Mouse (Mus musculus) lung, adult 2 months (tissue): Measurements from ENCODE around the gene Npas3. TPM values are rescaled to one million over a fixed set of nuclear protein-coding genes. Genes with fewer than 3 reads are reported as not detected.

Experiments used
- DNase-seq: peaks from one replicate; pipeline ENCODE4 v3.0.0; 2022
- H3K4me1 ChIP-seq: fragments of 200-500 bp; 2 replicates; pipeline ENCODE4 v1.6.1; 2011; ENCODE audit warnings: low read length; ENCODE audit not compliant: control insufficient read depth, insufficient read depth
- H3K4me3 ChIP-seq: fragments of 200-500 bp; replicated peaks from 2 replicates; pipeline ENCODE3; 2011; ENCODE audit warnings: low read depth, mild to moderate bottlenecking, control low read depth, low read length; ENCODE audit errors: extremely low read depth
- CTCF ChIP-seq: fragments of 200-500 bp; IDR thresholded peaks from 2 replicates; pipeline ENCODE4 v1.5.1; 2011; ENCODE audit warnings: mild to moderate bottlenecking, low read length, control low read depth; ENCODE audit not compliant: insufficient read depth
- POLR2A ChIP-seq: fragments of 200-500 bp; IDR thresholded peaks from 2 replicates; pipeline ENCODE4 v1.6.1; 2011; ENCODE audit warnings: low read depth, mild to moderate bottlenecking, control low read depth, low read length, borderline replicate concordance; ENCODE audit errors: extremely low read depth
- WGBS: fragments of 180-500 bp; shearing (Covaris S2); methylation state at CpG from one replicate; pipeline ENCODE4 v1.1.7; 2018; 5-methylcytosine and 5-hydroxymethylcytosine counted together
- polyA plus RNA-seq: library from polyadenylated mRNA; depleted of rRNA; stranded (reverse); fragments of >200 nt; gene quantifications from 2 replicates; pipeline ENCODE4 v1.2.3, GENCODE M21; 2012

Gene Npas3
- polyA plus RNA-seq, 1 experiment, result 0.05 TPM

GRCm38 (mm10) chr12:53442029-53442428, 193.6 kb downstream of the Npas3 start:
- Histone ChIP-seq H3K4me3 (no peak overlapping the region), H3K4me1 (no peaks in the 10 kb centered on the region)
- no peak for DNase-seq
- TF ChIP-seq CTCF, result no peak
- TF ChIP-seq POLR2A, result no peak
- WGBS, result 47% methylated on average over 2 of the region's 2 CpGs

GRCm38 (mm10) chr12:53447469-53447868, 199.0 kb downstream of the Npas3 start:
- TF ChIP-seq CTCF (no peak), POLR2A (no peak)
- Histone ChIP-seq H3K4me1 (no peaks in the 10 kb centered on the region), H3K4me3 (no peak overlapping the region)
- no peak for DNase-seq
- WGBS, result 69% methylated on average over 8 of the region's 8 CpGs

DNA sequence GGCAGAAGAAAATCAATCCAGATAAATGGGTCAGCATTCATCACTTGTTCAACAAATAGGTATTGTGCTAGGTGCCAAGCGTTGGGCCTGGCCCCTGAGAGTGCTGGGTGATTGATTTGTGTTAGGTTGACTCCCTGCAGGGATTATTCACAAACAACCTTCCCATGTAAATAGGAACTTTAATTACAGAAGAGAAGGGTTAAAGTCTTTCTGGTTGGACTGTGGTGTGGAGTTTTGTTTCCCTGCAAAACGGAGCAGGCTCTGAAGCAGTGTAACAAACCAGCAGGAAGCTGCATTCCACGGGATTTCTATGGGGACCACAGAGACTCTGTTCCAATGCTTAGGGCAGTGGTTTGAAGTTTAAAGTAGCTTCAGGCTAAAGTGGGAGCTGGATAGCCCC, 199.6 kb downstream of the Npas3 start:
- Histone ChIP-seq H3K4me3 (no peak overlapping the region), H3K4me1 (no peaks in the 10 kb centered on the region)
- DNase-seq, result no peak
- 37% methylated on average over 3 of the region's 3 CpGs for WGBS
- TF ChIP-seq POLR2A, result no peak
- no peak for TF ChIP-seq CTCF

DNA sequence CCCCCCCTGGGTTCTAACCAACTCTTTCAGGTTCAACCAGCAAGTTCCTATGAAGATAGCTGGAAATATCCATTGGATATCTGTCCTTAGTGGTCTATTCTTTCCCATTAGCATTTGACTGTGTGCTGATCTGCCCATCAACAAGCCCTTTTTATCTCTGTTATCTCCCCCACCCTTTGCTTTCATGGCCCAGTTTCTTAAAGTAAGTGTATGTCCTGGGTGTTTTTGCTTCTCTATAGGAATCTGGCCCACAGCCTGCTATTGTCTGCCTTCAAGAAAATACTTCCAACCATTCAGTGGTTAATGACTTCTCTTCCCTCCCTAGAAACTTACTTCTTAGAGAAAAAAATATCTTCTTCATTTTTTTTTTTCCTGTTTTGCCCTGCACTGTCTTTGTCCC, 219.1 kb downstream of the Npas3 start:
- no peak for DNase-seq
- Histone ChIP-seq H3K4me1 (no peaks in the 10 kb centered on the region), H3K4me3 (no peak overlapping the region)
- no peak for TF ChIP-seq CTCF
- TF ChIP-seq POLR2A, result no peak

- Histone ChIP-seq H3K4me3 (no peak overlapping the region), H3K4me1 (no peaks in the 10 kb centered on the region)
- DNase-seq, result no peak
- no peak for TF ChIP-seq POLR2A
- TF ChIP-seq CTCF, result no peak
These were observed 226.0 kb downstream of the Npas3 start for GRCm38 (mm10) chr12:53474486-53474885.

GRCm38 (mm10) chr12:53484924-53485323, 236.4 kb downstream of the Npas3 start:
- H3K4me1 ChIP-seq, result no peaks in the 10 kb centered on the region
- 66% methylated on average over 6 of the region's 6 CpGs for WGBS
- H3K4me3 ChIP-seq, result no peak overlapping the region
- no peak for DNase-seq
- TF ChIP-seq POLR2A, result no peak

GRCm38 (mm10) chr12:53496386-53496785, 247.9 kb downstream of the Npas3 start:
- Histone ChIP-seq H3K4me1 (no peaks in the 10 kb centered on the region), H3K4me3 (no peak overlapping the region)
- DNase-seq, result no peak
- no peak for TF ChIP-seq CTCF
- no peak for TF ChIP-seq POLR2A

GRCm38 (mm10) chr12:53514885-53515284, 266.4 kb downstream of the Npas3 start:
- TF ChIP-seq POLR2A (no peak), CTCF (no peak)
- Histone ChIP-seq H3K4me3 (no peak overlapping the region), H3K4me1 (no peaks in the 10 kb centered on the region)
- WGBS, result 59% methylated on average over 4 of the region's 4 CpGs
- no peak for DNase-seq

- TF ChIP-seq POLR2A (no peak), CTCF (no peak)
- Histone ChIP-seq H3K4me1 (no peaks in the 10 kb centered on the region), H3K4me3 (no peak overlapping the region)
- 83% methylated on average over 4 of the region's 4 CpGs for WGBS
- DNase-seq, result no peak
These were observed 271.1 kb downstream of the Npas3 start for GRCm38 (mm10) chr12:53519556-53519955.

DNA sequence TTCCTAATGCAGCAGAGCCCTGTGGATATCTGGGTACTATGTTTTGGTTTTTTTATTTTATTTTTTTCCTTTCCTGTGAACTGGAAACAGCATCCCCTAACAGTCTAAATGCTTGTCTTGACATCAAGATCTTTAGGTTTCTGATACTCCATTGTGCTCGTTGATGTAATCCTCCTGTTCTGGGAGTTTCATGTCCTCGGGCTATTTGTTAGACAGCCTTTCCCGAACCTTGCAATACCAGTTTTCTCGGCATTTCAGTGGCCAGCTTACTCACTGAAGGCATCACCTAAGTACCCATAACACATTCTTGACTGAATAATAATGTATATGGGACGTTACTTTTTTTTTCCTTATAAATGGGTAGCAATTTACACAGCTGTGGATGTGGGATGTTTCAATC, 274.2 kb downstream of the Npas3 start:
- TF ChIP-seq POLR2A (no peak), CTCF (no peak)
- Histone ChIP-seq H3K4me1 (no peaks in the 10 kb centered on the region), H3K4me3 (no peak overlapping the region)
- no peak for DNase-seq
- 65% methylated on average over 5 of the region's 5 CpGs for WGBS

DNA sequence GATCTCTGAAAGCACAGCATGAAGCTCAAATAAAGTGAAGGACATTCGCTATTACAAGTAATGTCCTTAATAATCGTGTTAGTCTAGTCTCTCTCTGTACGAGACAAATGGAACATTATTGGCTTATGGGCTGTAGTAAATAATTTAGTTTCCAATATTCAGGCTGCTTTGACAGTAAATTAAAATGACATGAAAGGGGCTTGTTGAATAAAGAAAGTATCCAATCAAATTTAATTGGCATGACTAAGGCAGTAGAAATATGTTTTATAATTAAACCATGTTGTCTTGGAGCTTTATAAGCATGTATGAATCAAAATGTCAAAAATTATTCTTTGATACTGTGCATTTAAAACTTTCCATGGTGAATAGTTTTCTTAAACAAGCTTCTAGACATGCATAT, 278.6 kb downstream of the Npas3 start:
- WGBS, result 87% methylated on average over 3 of the region's 3 CpGs
- H3K4me3 ChIP-seq, result no peak overlapping the region
- DNase-seq, result no peak
- H3K4me1 ChIP-seq, result no peaks in the 10 kb centered on the region
- no peak for TF ChIP-seq POLR2A
- TF ChIP-seq CTCF, result no peak
